Mouse (Mus musculus) splenic B cell, adult 2 months (primary cell): Measurements from ENCODE around the gene Nipsnap2.
"Not testable (repeated sequence)": the region's sequence is repeated elsewhere in the genome, so short reads cannot be mapped to it uniquely, and the experiment has no call there.

Source experiments
- DNase-seq: peaks from one replicate; pipeline ENCODE4 v3.0.0-alpha.2; 2011; ENCODE audit warnings: low read depth, low spot score
- H3K27me3 ChIP-seq: 2 replicates; pipeline ENCODE4 v1.6.1; 2012; ENCODE audit warnings: mild to moderate bottlenecking, low read length, moderate library complexity, mixed read lengths; ENCODE audit not compliant: control insufficient read depth, poor library complexity, insufficient read depth, severe bottlenecking
- H3K36me3 ChIP-seq: 2 replicates; pipeline ENCODE4 v1.6.1; 2012; ENCODE audit warnings: mild to moderate bottlenecking, low read length, moderate library complexity, mixed read lengths; ENCODE audit not compliant: control insufficient read depth, poor library complexity, insufficient read depth, severe bottlenecking

Nipsnap2 gene

DNA sequence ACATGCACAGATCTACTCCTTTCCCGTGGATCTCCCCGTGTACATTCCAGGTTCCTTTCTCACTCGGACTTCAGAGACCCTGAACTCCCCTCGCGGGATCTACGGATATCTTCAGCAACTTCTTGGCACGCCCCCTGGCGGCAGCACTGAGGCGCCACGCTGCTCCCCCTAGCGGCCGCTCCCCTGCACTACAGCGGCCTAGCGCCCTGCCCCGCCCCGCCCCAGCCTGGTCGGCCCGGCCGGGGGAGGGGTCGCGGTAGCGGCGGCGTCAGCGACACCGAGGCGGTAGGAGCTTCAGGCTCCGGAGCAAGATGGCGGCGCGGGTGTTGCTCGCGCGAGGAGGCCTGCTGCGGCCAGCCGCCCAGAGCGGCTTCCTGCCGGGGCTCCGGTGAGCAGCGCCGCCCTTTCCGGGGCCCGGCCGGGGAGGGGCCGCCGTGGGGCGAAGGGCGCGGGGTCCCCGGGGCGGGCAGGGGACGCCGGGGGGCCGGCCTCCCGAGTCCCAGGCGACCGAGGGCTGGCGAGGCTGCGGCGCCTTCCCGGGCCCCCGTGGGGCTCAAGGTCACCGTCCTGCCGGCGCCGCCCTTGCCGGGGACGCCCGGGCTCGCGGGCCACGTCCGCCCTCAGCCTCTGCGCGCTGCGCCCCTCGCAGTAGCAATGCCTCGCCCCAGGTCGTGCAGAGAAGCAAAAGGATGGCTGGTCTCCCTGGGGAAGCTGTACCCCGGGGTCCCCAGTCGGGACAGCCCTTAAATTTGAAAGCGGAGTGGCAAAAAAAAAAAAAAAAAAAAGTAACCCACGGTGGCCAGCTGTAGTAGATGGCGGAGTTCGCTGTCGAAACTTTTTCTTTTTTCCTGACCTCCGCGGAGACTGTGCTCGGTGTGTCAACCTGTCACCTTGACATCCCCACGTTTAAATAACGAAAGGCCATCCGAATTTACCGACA, at the start of gene Nipsnap2:
Gene Nipsnap2, plus strand, starts transcription at position 230 of the 940 bp plus-strand sequence.
- Histone ChIP-seq H3K36me3 (no peaks in the 10 kb centered on the region), H3K27me3 (no peaks in the 10 kb centered on the region)
- peak; percentile 89 for DNase-seq

GRCm38 (mm10) chr5:129685141-129685540, 39.7 kb upstream of the Nipsnap2 start:
- not testable (repeated sequence) for DNase-seq, H3K36me3 ChIP-seq, H3K27me3 ChIP-seq

- no peak for DNase-seq
- Histone ChIP-seq H3K36me3 (no peaks in the 10 kb centered on the region), H3K27me3 (no peaks in the 10 kb centered on the region)
Observed at GRCm38 (mm10) chr5:129687621-129688020, 37.2 kb upstream of the Nipsnap2 start.

- no peak for DNase-seq
- Histone ChIP-seq H3K27me3 (no peaks in the 10 kb centered on the region), H3K36me3 (no peaks in the 10 kb centered on the region)
Observed at GRCm38 (mm10) chr5:129690528-129690927, 34.3 kb upstream of the Nipsnap2 start.

GRCm38 (mm10) chr5:129700506-129700905, 24.4 kb upstream of the Nipsnap2 start:
- H3K27me3 ChIP-seq = no peaks in the 10 kb centered on the region
- no peaks in the 10 kb centered on the region for H3K36me3 ChIP-seq
- no peak for DNase-seq

DNA sequence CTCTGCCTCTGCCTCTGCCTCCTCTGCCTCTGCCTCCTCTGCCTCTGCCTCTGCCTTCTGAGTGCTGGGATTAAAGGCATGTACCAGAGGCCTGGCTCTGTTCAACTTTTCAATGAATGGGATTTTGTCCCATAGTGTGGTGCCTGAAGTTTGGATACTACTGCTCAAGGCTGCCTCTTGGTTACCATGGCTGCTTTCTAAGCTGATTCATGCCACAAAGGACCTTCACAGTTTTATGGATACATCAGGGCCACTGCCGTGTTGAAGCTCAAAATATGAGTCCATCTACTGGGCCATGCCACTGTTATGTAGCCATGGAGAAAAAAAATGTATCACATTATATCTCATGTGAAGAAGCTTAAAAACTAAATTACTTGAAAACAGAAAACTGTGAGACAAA, 23.2 kb upstream of the Nipsnap2 start:
- DNase-seq = no peak
- H3K27me3 ChIP-seq = no peaks in the 10 kb centered on the region
- no peaks in the 10 kb centered on the region for H3K36me3 ChIP-seq

DNA sequence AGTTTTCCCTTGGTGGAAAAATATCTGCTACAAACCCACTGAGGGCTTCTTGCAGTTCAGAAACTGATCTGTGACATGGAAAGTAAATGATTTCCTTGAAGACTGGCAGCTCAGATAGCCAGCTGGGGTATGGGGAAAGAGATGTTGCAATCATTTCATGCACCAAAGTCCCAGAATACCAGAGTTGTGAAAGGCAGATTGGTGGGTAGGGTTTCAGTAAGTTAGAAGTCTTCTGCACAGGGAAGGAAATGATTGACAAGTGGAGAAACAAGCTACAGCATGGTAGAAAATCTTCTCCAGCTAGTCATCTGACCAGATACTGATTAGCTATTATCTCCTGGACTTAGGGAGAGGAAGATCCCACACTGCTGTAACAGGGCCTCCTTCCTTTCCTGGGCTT, 21.5 kb upstream of the Nipsnap2 start:
- Histone ChIP-seq H3K36me3 (no peaks in the 10 kb centered on the region), H3K27me3 (no peaks in the 10 kb centered on the region)

GRCm38 (mm10) chr5:129708412-129708811, 16.5 kb upstream of the Nipsnap2 start, which contains the start of gene Sept14:
Gene Sept14, minus strand, starts transcription at chr5:129708512.
- Histone ChIP-seq H3K27me3 (no peaks in the 10 kb centered on the region), H3K36me3 (no peaks in the 10 kb centered on the region)
- DNase-seq = no peak

More for the DNA sequence above, 21.5 kb upstream of the Nipsnap2 start:
- no peak for DNase-seq

GRCm38 (mm10) chr5:129715326-129715861, 9.5 kb upstream of the Nipsnap2 start, which contains the start of gene Mrps17:
Gene Mrps17, plus strand, starts transcription at chr5:129715497.
- DNase-seq = peak; percentile 93
- Histone ChIP-seq H3K36me3 (peaks cover 5% of the 10 kb centered on the region; the same call in 1 of the 2 replicates), H3K27me3 (no peaks in the 10 kb centered on the region)

GRCm38 (mm10) chr5:129717016-129717415, 7.8 kb upstream of the Nipsnap2 start:
- Histone ChIP-seq H3K36me3 (peaks cover 5% of the 10 kb centered on the region; the same call in 1 of the 2 replicates), H3K27me3 (no peaks in the 10 kb centered on the region)
- no peak for DNase-seq

DNA sequence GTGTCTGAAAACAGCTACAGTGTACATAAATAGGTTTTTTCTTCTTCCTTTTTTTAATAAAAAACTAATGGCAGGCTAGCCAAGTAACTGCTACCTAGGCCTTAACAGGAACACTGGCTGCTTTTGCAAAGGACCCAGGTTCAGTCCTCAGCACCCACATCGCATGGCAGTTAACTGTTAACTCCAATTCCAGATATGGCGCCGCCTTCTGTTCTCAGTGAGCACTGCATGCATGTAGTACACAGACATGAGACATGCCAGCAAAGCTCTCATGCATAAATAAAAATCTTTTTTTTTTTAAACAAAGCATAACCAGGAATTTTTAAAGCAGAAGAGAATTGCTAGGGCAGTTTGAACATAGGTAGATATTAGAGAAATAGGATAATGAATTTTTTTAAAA, 4.7 kb upstream of the Nipsnap2 start:
- peak; percentile 14 for DNase-seq
- Histone ChIP-seq H3K27me3 (no peaks in the 10 kb centered on the region), H3K36me3 (peaks cover 5% of the 10 kb centered on the region; the same call in 1 of the 2 replicates)

DNA sequence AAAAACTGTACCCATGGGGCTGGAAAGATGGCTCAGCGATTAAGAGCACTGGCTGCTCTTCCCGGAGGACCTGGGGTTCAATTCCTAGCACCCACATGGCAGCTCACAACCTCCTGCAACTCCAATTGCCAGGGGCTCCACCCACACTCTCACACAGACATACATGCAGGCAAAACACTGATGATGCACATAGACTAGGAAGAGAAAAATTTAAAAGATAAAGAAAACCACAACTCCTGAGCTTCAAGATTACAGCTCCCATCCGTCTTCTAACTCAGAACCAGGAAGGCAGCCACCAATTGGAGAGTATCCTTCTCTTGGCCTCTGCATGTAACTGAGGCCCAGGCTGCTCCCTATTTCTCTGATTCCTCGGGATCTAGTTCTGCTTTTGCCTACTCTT, 595 bp upstream of the Nipsnap2 start:
- peaks cover under 1% of the 10 kb centered on the region; the same call in 1 of the 2 replicates for H3K36me3 ChIP-seq
- no peaks in the 10 kb centered on the region for H3K27me3 ChIP-seq
- DNase-seq = no peak

- no peaks in the 10 kb centered on the region for H3K36me3 ChIP-seq
- DNase-seq = no peak
- no peaks in the 10 kb centered on the region for H3K27me3 ChIP-seq
Observed at GRCm38 (mm10) chr5:129725774-129726392, 1.0 kb downstream of the Nipsnap2 start.

DNA sequence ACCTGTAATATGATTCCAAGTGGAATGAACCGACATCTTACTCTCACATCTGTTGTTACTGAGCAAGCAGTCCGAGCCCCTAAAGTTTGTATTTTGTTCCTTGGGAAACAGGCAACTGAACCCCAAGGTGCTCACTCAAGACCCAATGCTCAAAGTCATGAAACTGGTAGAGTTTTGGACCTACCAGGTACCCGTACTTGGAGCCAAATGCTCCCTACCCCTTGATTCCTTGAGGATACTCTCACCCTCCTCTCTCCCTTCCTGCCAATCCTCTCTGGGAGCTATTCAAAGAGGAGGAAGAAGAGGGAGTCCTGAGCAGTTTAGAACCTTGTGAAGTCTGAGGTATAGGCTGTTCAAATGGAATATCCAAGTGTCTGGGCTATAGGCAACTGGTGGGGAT, 1.9 kb downstream of the Nipsnap2 start:
- H3K27me3 ChIP-seq = no peaks in the 10 kb centered on the region
- no peaks in the 10 kb centered on the region for H3K36me3 ChIP-seq
- no peak for DNase-seq

DNA sequence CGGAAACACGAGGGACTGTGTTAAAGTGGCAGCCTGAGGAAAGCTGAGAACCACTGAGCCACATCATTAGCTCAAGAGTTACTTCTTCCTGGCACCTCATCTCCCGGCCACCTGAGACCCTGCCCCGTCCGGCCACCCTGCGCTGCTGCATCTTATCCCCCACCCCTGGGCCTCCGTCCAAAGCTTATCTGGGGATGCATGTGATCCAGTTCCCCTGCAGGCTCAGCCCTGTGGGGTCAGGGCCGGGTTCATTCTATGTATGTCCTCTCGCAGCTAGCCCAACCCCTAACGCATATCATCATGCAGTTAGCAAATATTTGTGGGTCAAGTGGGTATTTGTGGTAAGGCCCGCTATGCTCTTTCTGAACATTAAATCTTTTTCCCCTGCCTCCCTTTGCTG, 4.4 kb downstream of the Nipsnap2 start:
- H3K27me3 ChIP-seq = no peaks in the 10 kb centered on the region
- H3K36me3 ChIP-seq = no peaks in the 10 kb centered on the region
- no peak for DNase-seq
